ENCODE assay signal across 25 mouse cellular contexts in the genomic region with DNA sequence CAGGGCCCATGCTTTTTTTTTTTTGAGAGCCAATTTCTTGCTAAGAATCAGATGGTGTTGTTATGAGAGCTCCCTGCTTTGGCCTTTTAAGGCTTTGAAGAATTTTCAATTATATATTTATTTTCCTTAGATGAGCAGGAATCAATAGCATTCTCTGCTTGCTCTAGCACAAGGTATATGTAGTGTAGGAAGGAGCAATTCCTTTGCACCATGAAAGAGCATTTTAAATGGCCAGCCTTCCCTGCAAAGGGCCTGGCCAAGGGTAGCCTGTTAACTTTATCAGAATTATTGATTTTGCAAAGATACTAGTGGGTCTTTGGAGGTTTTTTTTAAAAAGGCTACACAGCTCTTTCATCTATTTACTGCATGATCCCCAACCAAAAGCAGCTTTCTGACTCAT.
"Had no signal": no experiment of that assay in that cellular context is flagged by ENCODE, and none has a peak within 500 bp of the region (broad histone marks: within the 10 kb centered on the region; RNA-seq: fewer than 3 reads in every experiment).

No protein-coding gene starts in this region.

- H3K4me2 ChIP-seq: heart, embryonic 12.5 days; hindbrain, embryonic 12.5 days; hindbrain, embryonic 14.5 days; intestine, embryonic 15.5 days; limb, embryonic 12.5 days had no signal

- H3K9ac ChIP-seq: heart, embryonic 12.5 days; hindbrain, embryonic 12.5 days; hindbrain, embryonic 14.5 days; intestine, embryonic 15.5 days; limb, embryonic 12.5 days had no signal

- ATAC-seq: inflammation-experienced regulatory T-cells, adult 6 months; intestine, embryonic 15.5 days; intestine, postnatal 0 days had no signal

- DNase-seq: gastrocnemius, adult 2 months; gastrocnemius, postnatal 10 days; gastrocnemius, postnatal 25 days; heart, adult 11 months; heart, adult 2 months; heart, postnatal 10 days; heart, postnatal 4 days; kidney, adult 18-20 months; kidney, adult 8-10 months; kidney, postnatal 10 days; kidney, postnatal 25 days; kidney, postnatal 4 days; liver had no signal

- H3K4me3 ChIP-seq: gastrocnemius, adult 2 months; heart, adult 2 months; heart, embryonic 10.5 days; heart, embryonic 12.5 days; hindbrain, embryonic 10.5 days; hindbrain, embryonic 12.5 days; intestine, embryonic 15.5 days; layer of hippocampus, adult 2 months; left cerebral cortex, adult 2 months; limb, embryonic 10.5 days; limb, embryonic 12.5 days had no signal

- H3K27me3 ChIP-seq: heart, embryonic 12.5 days; hindbrain, embryonic 12.5 days; intestine, embryonic 15.5 days; limb, embryonic 12.5 days had no signal

- H3K9me3 ChIP-seq: heart, embryonic 10.5 days; heart, embryonic 12.5 days; hindbrain, embryonic 10.5 days; intestine, embryonic 15.5 days; limb, embryonic 10.5 days; limb, embryonic 12.5 days had no signal

- H3K27ac ChIP-seq: gastrocnemius, adult 2 months; heart, adult 2 months; heart, embryonic 10.5 days; hindbrain, embryonic 10.5 days; hindbrain, embryonic 12.5 days; hindbrain, embryonic 14.5 days; intestine, embryonic 15.5 days; layer of hippocampus, adult 2 months; left cerebral cortex, adult 2 months; limb, embryonic 10.5 days; limb, embryonic 12.5 days had no signal

- H3K4me1 ChIP-seq: hindbrain, embryonic 12.5 days; intestine, embryonic 15.5 days had no signal

- H3K36me3 ChIP-seq: heart, embryonic 10.5 days; heart, embryonic 12.5 days; hindbrain, embryonic 10.5 days; hindbrain, embryonic 12.5 days; intestine, embryonic 15.5 days; limb, embryonic 10.5 days; limb, embryonic 12.5 days had no signal
